Mouse (Mus musculus) embryo, embryonic 11.5 days (tissue): ENCODE data around the gene Kpna6.

Experiments
- DNase-seq: peaks from one replicate; pipeline ENCODE4 v3.0.0-alpha.2; 2012; ENCODE audit warnings: low read depth, low spot score

Gene Kpna6

GRCm38 (mm10) chr4:129648656-129649055, 23.9 kb downstream of the Kpna6 start:
- no peak for DNase-seq

DNA sequence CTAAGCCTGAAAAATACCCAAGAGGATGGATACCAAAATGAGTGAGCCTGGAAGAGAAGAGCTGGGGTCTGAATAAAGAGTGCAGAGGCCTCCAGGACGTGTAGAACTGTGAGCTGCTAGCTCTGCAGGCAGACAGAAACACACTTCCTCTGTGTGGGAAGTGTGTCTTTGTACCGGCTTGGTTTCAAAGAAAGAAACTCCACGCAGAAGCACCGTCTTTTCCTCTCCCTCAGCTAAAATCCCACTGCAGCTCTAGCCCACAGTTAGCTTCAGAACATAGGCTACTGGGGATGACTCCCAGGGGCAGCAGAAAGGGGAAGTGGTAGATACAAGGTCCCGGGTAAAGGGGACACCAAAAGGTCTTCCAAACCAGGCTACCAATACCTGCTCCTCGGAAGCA, 27.4 kb downstream of the Kpna6 start:
- DNase-seq: no peak

- DNase-seq: no peak
Measured at GRCm38 (mm10) chr4:129641756-129642155, 30.8 kb downstream of the Kpna6 start.

DNA sequence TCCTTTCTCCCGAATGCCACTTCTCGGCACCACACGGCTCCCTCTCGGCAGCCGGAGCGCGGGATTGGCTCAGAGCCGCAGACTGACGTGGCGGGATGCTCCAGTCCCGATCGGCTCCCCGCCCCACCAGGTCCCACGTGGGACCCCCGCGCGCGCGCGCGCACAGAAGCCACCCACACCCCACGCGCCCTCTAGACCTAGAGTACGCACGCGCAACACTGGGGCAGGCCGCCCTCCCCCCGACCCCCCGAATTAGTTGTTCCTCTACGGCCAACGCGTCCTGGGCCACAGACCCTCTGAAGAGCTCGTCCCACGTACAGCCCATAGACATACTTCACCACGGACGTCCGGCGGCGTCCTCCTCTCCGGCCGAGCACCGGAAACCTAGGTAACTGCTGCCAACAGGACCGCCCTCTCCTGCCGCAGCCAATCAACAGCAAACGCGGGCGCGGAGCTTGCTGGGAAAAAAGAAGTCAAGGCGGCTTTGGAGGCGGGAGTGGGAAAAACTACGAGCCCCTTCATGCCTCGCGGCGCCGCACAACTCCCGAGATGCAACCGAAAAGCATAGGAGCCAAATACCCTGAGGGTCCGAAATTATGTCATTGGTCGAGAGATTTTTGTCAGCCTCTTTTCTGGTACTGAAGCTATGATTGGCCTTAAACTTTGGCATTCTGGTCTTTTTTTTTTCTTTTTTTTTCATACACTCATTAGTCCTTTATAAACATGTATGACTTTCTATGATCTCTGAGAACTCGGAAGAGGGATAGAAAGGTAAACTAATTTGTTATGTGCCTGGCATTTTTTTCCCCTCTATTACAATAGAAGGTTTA, 31.7 kb downstream of the Kpna6 start, which contains the start of gene Txlna:
TSS of gene Txlna (minus strand) at position 428 of the 830 bp plus-strand sequence.
- DNase-seq: peak; percentile 94

DNA sequence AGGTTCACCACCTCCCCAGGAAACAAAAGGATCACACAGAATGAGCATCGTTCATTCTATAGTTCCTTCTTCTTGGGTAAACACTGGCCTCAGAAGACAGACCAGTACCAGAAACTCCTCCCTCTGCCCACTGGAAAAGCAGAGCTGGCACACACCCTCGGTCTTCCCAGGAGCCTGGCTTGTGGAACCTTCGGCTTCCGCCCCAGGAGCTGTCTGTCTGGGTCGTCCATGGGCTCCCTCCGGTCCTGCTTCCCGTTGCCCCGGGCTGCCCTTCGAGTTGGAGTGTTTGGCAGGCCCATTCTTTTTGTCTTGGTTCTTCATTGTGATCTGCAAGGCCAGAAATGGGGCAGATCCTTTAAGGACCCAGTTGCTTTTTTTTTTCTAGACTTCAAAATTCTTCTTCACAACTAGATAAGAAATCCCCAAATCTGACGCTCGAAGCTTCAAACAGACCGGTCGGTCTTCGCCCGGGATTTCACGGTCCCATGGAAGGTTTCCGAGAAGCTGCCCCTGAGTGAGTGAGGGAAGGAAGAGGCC, 32.4 kb downstream of the Kpna6 start:
- DNase-seq: no peak

GRCm38 (mm10) chr4:129639221-129639620, 33.3 kb downstream of the Kpna6 start:
- DNase-seq: no peak

GRCm38 (mm10) chr4:129633852-129634251, 38.7 kb downstream of the Kpna6 start:
- no peak for DNase-seq

DNA sequence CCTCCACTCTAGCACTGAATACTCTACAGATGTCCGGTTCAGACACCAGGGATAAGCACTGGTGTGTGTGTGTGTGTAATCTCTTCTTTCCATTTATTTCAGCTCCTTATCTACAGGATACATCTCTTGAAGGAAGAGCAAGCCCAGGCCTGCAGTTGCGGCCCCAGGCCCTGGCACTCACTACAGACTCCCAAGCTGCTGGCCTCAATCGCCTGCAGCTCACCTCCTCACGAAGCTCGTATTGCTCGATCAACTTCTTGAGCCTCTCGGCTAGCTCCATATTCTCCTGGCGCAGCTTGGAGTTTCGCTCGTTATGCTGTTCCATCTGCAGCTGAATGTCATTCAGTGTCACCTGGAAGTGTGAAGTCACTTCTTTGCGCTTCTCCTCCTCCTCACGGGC, 40.7 kb downstream of the Kpna6 start:
- no peak for DNase-seq

- no peak for DNase-seq
Measured at GRCm38 (mm10) chr4:129630944-129631343, 41.6 kb downstream of the Kpna6 start.

DNA sequence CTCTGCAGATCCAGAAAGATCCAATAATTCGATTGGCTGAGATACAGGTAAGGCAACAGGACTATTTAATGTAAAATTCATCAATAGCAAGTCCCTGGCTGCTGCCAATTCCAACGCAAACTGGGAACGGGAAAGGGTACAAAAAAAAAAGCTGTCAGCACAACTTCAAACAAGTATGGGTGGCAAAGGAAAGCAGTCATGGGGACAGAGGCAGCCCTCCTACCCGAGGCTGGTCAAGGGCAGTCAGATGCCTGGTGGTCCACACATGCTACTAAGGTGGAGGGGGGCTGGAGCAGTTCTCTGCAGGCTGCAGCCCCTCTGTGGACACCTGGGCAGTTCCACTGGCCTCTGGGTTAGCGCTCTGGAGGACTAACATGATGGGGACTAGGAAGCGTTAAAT, 46.5 kb downstream of the Kpna6 start:
- no peak for DNase-seq

DNA sequence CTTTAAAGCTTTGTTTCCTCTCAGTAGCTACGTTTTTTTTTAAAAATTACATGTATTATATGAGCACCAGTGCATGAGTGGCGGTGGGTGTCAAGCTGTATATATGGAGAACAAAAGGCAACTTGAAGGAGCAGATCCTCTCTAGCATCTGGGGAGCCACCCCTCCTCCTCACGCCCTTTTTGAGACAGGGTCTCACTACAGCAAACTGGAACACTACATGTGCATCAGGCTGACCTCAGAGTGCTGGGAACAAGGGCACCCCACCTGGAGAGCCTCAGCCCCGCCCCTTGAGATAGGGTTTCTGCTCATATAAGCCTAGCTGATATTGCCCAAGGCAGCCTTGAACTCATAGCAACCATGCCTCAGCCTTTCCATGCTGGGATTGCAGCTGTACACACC, 47.1 kb downstream of the Kpna6 start:
- no peak for DNase-seq

- DNase-seq: no peak
Measured at GRCm38 (mm10) chr4:129625029-129625370, 47.6 kb downstream of the Kpna6 start.

- peak; percentile 77 for DNase-seq
Measured at GRCm38 (mm10) chr4:129624281-129625028, 48.1 kb downstream of the Kpna6 start.

GRCm38 (mm10) chr4:129623681-129624091, 48.9 kb downstream of the Kpna6 start, which contains the start of gene Ccdc28b:
Gene Ccdc28b (minus strand): TSS chr4:129623947.
- no peak for DNase-seq

GRCm38 (mm10) chr4:129622803-129623535, 49.6 kb downstream of the Kpna6 start:
- DNase-seq: no peak

DNA sequence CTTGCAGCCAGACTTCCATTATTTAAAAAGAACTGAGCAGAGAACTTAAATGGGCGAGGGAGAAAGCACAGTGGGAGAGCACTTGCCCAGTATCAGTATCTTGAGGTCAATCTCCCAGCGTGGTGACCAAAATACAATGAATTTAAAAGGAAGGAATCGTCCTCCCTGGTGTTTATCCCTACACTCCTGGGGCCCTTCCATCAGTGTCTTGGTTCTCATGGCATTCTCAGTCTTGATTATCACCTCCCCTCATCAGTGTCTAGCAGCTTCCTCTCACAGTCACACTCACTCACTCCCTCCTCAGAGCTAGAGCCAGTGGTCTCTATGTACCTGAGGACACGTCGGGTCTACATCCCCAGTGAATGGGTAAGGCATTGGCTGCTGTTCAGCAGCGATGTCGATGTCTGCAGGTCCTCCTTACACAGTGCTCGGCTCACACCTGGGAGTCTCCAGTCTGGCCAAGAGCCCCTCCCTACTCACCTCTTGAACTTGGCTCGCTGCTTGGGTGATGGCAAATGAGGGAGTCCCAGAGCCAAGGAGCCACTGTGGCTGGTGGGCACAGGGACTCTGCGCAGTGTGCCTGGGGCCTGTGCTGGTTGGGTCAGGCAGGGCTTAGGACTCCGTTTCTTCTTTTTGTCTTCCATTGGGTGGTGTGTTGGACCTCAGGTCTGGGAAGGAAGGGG, 50.3 kb downstream of the Kpna6 start:
- no peak for DNase-seq

DNA sequence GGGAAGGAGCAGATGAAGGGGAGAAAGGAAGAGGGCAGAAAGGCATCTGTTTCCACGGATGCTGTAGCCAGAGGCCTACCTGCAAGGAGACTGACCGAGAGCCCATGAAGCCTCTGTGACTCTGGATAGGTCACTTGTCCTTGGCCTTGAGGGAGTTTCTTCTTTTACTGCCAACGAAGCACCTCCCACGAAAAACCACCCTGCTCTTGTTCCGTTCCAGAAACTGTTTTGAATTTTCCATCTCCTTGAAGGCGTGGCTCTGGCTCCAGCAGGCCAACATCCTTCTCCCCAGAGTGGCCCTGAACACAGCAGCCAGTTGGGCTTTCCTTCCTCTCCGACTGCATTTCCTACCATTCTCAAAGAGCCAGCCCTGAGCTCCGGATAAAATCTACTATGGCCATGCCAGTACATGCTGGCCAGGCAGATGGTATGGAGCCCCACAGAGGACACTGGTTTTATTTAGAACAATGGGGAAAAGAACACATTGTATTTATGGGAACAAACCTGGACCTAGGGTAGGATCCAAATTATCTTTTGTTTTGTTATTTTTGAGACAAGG, 51.2 kb downstream of the Kpna6 start:
- DNase-seq: no peak

- no peak for DNase-seq
Measured at GRCm38 (mm10) chr4:129620419-129621282, 51.9 kb downstream of the Kpna6 start.

- DNase-seq: peak; percentile 86
Measured at GRCm38 (mm10) chr4:129618786-129619691, 53.5 kb downstream of the Kpna6 start, which contains the start of gene Iqcc. Gene Iqcc (minus strand): TSS chr4:129619099.
